Mouse (Mus musculus) monocyte, adult 2 months (primary cell): ENCODE measurements around the gene Fign.

Source experiments
- DNase-seq, 2 experiments: peaks; one replicate each; pipeline ENCODE4 v3.0.0; 2022; ENCODE audit warnings: low spot score in 2 of 2, low read depth in 1 of 2

Gene Fign

GRCm38 (mm10) chr2:64065511-64065910, 32.3 kb downstream of the Fign start:
- DNase-seq: no peak

- DNase-seq: no peak
Observed at GRCm38 (mm10) chr2:64059477-64059876, 38.4 kb downstream of the Fign start.

GRCm38 (mm10) chr2:64048142-64048541, 49.7 kb downstream of the Fign start:
- no peak for DNase-seq

- DNase-seq: no peak
Observed at GRCm38 (mm10) chr2:64043099-64043498, 54.7 kb downstream of the Fign start.

DNA sequence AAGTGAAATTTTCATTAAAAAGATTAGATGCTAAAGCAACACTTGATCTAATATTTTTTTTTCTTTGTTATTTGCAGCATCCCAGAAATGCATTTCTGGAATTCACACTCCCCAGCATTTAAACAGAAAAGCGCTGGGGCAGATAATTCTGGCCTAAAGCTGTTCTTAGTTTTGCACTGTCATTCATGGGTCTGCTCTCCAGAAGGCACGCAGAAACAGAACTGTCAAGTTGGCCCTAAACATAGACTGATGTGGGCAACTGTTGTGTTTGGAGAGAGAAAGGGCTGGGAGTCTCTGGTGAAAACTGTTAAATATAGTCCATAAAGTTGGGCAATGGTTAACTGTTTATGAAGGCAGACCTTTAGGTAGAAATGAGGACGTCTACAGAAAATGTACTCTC, 62.4 kb downstream of the Fign start:
- no peak for DNase-seq

DNA sequence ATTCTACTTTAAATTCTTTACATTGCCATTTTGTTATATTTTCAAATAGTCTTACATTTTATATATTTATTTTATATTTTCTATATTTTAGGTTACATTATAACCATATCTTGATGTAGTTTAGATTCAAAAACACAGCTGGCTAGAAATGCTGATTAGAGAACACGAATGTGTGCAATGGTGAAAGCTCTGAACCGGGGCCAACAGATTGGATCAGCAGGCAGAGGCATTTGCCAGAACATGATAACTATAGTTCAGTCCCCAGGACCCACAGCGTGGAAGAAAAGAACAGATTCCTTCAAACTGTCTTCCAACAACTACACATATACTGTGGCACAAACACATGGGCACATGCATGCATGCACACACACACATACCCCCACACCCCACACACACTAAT, 64.0 kb downstream of the Fign start:
- no peak for DNase-seq

DNA sequence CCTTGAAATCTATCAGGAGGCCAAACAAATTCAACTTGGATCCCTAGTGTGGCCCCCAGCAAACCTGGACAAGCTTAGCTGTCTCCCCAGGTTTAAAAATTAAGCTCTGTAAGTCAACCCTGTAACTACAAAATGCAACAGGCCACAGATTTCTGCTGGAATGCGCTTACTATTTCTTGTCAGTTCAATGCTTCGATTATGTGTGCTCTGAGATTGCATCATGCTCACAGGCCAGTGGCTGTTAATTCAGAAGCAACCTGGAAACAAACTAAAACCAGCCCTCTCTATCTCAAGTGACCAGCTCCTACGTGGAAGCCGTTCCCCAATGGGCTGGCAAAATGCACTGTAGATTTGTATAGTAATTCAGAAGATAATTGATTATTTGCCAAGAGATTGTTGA, 71.9 kb downstream of the Fign start:
- DNase-seq: no peak

GRCm38 (mm10) chr2:63994304-63995023, 103.4 kb downstream of the Fign start:
- no peak for DNase-seq

DNA sequence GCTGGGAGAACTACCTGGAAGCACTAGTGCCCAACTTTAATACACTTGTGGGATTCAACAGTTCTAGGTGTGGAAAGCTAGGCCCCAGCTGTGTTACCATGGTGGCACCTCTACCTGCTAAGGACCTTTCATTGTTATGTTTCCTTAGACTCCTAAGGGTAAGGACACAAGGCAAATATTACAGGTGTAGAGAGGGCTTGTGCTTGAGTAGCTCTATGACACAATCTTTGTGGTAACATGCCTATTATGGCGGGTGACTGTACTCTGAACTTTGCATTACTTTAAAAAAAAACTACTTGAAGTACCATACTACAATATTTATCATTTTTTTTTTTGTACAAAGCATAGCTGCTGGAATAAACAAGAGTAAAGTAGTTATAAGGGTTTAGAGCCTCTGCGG, 112.4 kb downstream of the Fign start:
- no peak for DNase-seq

GRCm38 (mm10) chr2:63982351-63982751, 115.5 kb downstream of the Fign start:
- no peak for DNase-seq

DNA sequence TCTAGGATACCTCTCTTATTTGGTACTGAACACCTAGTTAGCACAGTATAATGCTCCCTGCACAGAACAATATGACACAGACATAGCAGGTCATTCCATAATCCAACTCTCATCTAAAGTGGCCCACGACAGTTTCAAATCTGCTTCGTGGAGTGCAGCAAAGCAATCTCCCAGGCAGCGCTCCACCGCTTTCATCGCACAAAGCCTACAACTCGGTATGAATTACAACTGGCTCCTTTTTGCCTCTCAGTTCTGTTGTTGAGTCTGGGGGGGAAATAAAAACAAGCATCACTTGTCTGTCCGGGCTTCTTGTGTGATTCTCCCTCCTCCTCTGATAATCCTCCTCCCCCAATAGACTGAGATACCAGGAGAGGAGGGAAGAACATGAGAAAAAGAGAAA, 116.4 kb downstream of the Fign start:
- DNase-seq: no peak

- DNase-seq: no peak
Observed at GRCm38 (mm10) chr2:63969633-63970032, 128.2 kb downstream of the Fign start.

DNA sequence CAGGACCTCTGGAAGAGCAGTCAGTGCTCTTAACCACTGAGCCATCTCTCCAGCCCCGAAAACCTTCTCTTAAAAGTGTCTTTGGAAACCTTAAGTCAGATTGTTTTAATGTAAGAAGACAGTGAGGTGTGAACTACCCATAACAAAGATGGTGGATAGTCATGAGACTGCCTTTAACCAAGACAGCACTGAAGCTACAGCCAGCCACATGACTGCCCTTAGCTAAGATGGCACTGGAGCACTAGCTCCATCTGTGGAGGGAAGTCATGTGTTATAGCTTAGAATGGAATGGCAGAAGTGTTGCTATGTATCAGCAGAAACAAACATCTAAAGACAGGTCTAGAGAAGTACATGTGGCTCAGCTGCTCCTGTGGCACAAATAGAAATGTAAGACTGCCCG, 166.8 kb downstream of the Fign start:
- DNase-seq: no peak

GRCm38 (mm10) chr2:63926481-63927097, 171.2 kb downstream of the Fign start:
- no peak for DNase-seq

DNA sequence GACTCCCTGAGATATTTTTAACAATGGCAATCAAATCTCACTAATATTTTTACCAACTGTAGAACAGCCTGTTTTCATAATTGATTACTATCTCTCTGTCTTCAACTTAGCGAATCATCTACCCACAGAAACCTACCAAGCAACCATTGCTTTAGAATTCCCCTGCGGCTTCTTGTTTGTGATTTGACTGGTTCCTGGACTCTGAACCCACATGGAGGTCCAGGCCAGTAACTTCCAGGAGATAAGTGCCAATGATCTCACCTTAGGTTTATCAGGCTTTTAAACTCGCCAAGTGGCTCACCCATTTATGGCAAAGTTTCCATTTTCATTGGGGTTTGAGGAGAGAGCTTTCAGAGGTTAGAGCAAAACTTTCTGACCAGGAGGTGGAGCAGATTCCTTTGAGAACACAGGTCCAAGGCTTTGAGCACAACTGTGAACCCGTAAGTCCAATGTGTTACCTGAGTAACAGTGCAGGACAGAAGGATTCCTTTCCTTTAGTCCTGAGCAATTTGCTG, 172.1 kb downstream of the Fign start:
- DNase-seq: no peak
